Mouse (Mus musculus) embryo, embryonic 11 days (tissue): ENCODE measurements around the gene Mavs.
"Not testable (repeated sequence)": the region's sequence is repeated elsewhere in the genome, so short reads cannot be mapped to it uniquely, and the experiment has no call there.

Experiments used
- DNase-seq: peaks from one replicate; pipeline ENCODE4 v3.0.0-alpha.2; 2015

Mavs gene

DNA sequence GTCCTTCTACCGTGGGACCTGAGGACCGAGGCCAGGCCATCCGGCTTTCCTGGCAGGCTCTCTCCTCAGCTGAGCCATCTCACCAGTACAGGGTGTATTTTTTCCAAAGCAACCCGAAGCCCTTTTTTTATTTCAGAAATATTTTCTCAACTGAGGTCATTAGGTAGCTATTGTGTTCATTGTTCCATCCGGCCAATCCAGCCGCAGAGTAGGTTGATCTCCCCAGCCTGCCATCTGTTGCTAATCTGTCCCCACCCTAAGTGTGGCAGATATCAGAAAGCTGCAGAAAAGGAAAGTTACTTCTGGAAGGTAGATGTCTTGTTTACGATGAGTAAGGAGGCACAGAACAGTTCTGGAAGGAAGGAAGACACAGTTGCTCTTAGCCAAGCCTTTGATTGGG, 20.1 kb upstream of the Mavs start:
- no peak for DNase-seq

DNA sequence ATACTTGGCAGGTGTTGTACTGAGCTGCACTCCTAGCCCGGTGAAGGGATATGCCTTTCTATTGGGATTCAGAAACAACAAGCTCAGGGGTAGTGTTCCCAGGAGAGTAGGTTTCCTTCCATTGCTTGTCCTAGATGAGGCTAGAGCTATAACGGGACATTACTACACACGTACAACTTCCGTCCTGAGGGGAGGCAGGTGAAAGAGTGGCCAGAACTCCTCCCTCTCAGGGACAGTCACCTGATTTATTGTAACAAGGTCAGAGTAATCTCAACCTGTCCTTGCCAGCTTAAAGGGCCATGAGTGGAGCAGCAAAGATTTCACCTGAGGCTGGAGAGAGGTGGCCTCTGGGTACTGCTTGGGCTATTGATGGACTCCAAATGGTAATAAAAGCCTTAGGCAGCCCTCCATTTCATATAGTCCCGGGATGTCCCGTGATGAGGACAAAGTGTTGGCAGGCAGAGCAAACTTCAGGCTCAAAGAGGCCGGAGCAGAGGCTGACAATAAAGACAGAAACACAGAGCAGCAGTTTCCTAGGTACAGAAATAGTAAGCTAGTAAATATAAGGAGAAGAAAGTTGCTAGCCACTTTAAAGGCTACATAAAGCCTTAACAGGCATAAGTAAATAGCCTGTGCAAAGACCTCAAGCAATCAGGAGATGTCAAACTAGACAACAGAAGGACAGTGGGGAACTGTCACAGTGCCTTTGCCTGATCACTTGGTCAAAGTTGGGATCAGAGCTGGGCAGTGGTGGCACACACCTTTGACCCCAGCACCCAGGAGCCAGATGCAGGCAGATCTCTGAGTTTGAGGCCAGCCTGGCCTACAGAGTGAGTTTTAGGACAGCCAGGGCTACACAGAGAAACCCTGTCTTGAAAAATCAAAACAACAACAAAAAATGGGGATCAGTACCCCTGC, 17.7 kb upstream of the Mavs start:
- no peak for DNase-seq

GRCm38 (mm10) chr2:131220030-131220429, 13.8 kb upstream of the Mavs start:
- no peak for DNase-seq

DNA sequence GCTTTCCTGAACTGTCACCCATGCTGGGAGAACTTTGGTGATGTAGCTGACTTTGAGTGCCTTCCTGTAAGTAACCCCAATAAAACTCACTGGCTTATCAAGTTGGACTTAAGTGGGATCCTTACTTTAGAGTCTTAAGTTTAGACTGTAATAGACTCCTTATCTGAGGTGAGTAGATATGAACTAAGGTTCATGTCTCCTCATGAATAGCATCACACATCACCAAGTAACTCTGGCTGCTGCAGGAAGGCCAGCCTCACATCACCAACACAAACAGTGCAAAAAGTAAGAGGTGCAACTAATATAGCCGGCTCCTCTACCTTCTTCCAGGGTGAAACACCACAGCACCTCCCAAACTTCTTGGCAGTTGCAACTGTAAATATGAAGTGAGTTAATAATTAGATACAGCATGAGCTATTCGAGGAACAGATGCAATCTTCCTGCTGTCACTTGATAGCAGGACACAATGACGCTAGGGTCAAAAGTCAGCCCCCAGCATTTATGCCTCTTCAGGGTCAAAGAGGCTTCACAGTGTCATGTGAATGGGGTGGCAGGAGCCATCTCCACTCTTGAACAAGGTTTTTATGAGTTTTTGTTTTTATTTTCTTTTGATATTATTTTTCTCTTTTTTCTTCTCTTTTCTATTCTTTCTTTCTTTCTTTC, 11.9 kb upstream of the Mavs start:
- DNase-seq, result no peak

DNA sequence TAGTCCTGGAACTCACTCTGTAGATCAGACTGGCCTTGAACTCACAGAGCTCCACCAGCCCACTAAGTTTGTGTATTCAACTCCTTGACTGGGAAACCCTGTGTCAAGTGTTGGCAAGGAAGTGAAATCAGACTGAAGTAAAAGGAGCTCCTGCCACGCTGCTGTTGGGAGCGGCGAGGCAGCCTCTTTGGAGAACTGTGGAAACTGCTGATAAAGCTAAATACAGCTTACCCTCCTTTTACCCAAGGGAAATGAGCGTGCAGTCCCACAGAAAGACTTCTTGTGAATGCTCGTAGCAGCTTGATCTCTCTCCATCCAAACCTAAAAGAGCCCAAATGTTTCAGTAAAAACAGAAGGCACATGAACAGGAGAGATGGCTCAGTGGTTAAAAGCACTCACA, 11.3 kb upstream of the Mavs start:
- DNase-seq, result no peak

DNA sequence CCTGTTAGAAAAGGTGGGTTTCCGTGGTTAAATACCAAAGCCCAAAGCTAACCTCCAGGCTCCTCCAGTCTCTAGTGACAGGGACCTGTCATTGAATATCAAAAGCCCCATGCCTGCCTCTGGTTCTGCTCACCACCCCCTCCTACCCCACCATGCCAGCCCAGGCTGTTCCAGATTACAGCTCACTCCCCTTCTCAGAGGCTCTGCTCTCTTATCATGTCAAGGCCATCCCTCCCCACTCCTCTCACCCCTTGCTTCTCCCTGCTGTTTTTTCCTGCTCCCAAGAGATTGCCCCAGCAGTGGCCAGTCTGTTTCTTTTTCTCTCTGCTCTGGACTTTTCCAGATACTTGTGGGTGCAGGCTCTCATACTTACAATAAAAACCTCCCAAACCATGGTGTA, 10.3 kb upstream of the Mavs start:
- no peak for DNase-seq

- no peak for DNase-seq
These were observed 8.7 kb upstream of the Mavs start for GRCm38 (mm10) chr2:131225178-131225577.

GRCm38 (mm10) chr2:131226669-131227068, 7.2 kb upstream of the Mavs start:
- DNase-seq, result not testable (repeated sequence)

- DNase-seq, result no peak
These were observed 6.6 kb upstream of the Mavs start for GRCm38 (mm10) chr2:131227243-131227642.

DNA sequence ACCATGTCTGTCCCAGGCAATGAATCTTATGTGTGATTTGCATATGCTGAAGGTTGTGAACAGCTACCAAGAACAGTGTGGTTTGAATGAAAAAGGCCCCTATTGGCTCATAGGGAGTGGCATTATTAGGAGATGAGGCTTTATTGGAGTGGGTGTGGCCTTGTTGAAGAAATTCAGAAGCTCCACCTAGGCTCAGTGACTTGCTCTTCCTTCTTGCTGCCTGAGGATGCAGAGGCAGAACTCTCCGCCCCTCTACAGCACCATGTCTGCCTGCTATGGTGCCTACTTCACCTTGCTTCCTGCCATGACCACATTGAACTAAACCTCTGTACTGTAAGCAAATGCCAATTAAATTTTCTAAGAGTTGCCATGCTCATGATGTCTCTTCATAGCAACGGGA, 1.3 kb upstream of the Mavs start:
- DNase-seq, result no peak

- DNase-seq, result no peak
These were observed 326 bp downstream of the Mavs start for GRCm38 (mm10) chr2:131234127-131234650.

DNA sequence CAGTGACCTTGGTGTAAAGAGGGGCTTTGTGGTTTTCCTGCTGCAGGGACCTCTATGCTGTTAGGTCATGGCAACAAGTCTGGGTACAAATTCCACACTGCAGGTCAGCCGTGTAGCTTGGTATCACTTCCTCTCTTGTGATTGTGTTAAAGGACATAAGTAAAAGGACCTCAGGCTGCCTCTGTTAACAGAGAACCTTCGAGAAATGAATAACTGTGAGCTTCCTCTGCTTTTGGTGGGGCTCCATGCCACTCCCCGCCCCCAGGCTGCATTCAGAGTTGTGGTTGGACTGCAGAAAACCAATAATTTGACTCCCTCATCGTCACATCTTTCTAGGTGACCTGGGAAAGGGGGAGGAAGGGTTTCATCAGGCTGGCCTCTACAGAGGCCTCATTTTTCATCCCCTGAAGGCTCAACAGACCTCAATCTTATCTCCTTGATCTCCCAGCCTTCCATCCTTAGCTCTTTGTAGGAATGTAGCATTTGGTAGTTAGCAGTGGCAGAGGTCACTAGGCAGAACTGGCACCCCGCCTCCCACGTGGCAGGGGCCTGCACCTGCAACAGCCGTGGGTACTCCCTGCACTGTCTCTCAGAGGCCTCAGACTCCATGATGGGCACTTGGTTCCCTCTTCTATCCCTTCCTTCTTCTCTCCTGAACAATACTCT, 1.2 kb downstream of the Mavs start:
- DNase-seq, result peak; percentile 5

DNA sequence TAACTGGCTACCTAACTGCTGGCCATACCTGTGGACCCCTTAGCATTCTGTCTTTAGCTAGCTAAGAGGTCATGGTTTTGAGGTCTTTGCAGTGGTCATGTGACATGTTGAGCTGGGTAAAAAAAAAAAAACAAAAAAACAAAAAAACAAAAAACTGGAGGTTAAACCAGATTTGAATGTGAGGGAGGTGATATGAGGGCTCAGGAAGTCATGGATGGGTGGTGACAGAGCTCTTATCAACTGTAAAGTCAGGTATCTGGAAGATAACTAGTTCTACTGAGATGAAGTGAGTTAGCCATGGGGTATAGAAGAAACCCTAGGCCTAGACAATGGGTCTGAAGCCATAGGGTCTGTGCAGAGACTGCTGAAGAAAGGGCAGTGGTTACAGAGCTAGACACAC, 8.3 kb downstream of the Mavs start:
- no peak for DNase-seq

- DNase-seq, result no peak
These were observed 9.1 kb downstream of the Mavs start for GRCm38 (mm10) chr2:131242929-131243328.

- peak; percentile 83 for DNase-seq
These were observed 19.9 kb downstream of the Mavs start for GRCm38 (mm10) chr2:131253681-131254328.

GRCm38 (mm10) chr2:131254329-131254713, 20.5 kb downstream of the Mavs start:
- DNase-seq, result no peak

DNA sequence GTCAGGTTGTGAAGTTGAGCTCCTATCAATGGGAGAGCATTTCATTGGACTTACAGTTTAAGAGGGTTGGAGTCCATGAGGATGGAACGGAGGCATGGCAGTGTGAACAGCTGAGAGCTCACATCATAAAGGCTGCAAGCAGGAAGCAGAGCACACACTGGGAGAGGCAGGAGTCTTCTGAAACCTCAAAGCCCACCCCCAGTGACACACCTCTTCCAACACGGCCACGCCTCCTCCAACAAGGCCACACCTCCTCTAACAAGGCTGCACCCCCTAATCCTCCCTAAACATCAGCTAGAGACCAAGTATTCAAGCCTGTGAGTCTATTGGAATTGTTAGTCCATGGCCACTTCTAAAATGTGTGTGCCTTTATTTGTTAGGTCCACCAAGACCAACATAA, 21.9 kb downstream of the Mavs start:
- no peak for DNase-seq

DNA sequence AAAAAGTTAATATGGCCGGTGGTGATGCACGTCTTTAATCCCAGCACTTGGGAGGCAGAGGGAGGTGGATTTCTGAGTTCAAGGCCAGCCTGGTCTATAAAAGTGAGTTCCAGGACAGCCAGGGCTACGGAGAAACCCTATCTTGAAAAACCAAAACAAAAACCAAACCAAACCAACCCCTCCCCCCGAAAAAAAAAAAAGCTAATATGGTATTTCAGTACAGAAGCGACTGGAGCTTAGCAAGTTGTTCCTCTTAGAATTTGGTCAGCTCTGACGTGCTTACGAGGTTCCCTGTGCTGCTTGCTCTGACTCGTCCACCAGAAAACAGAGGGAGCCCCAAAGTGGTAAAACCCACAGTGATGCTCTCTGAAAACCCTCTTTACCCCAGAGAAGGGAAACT, 24.8 kb downstream of the Mavs start:
- DNase-seq, result no peak

- DNase-seq, result no peak
These were observed 26.9 kb downstream of the Mavs start for GRCm38 (mm10) chr2:131260544-131261307.

DNA sequence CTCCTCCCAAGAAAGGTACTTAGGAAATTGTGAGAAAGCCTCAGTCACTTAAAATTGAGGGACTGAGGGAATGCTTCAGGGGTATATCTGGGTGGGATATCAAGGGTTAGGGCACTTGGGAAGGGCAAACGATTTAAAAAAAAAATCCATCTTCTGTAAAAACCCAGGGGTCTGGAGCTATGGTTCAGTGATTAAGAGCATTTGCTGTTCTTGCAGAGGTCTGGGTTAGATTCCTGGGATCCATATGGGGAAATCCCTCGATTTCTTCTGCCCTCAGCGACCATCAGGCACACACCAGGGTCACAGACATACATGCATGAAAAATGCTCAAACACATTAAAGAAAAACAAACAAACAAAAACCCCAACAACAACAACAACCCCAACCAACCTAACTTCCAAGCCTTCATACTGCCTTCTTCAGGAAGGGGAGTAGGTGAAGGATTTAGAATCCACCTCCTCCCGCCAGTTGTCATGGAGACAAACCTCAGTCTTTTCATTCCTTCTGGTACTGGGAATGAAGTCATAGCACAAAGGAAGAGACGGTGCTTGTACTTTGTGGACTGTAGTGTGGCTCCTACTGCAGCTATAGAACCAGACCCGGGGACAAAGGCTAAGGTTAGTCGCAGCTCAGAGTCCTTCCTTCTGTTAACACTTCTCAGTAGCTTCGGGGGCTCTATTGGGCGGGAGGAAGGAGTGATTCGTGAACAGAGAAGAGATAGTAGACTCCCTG, 27.8 kb downstream of the Mavs start:
- DNase-seq, result peak; percentile 82

DNA sequence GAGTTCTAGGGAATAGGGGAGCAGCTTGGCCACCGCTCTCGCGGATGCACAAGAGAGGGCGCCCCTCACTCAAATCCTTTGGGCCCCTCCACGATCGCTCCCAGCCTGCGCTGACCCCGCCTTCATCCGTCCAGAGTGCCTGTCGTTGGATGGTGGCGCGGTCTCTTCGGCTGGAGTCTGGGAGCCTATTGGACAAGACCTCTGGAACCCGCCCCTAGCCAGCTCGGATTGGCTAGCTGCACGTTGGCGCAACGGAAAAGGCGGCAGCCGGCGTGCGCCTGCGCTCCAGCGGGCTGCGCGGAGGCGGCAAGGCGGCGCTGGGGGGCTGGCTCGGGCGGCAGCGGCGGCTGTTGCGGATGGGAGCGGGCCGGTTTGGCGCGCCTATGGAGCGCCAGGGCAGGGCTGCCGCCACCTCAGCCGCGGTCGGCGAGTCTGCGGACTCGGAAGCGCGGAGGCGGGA, 28.4 kb downstream of the Mavs start, which contains the start of gene Pank2:
TSS of gene Pank2 (plus strand) at position 283 of the 460 bp plus-strand sequence.
- DNase-seq, result peak; percentile 99
